ENCODE assay signal across 19 mouse cellular contexts in genomic region chr2:33664661-33665060, GRCm38 (mm10). TPM values are rescaled to one million over a fixed set of nuclear protein-coding genes. Genes with fewer than 3 reads are reported as not detected.
DNase-seq lines count a peak whose midpoint lies in the region; ATAC-seq and TF ChIP-seq lines count a peak whose summit lies in the region.
"Had no signal": no experiment of that assay in that cellular context is flagged by ENCODE, and none has a peak within 500 bp of the region (broad histone marks: within the 10 kb centered on the region; RNA-seq: fewer than 3 reads in every experiment).

No protein-coding gene starts in this region.

- DNase-seq in forebrain, embryonic 10.5 days (ENCODE audit: extremely low spot score, low spot score): no peak
- DNase-seq in forebrain, embryonic 11.5 days (ENCODE audit: low spot score): no peak
- DNase-seq in hindbrain, postnatal 0 days (ENCODE audit: low spot score): no peak
- no peak for DNase-seq in midbrain, embryonic 10.5 days (ENCODE audit: low spot score)
- DNase-seq in midbrain, embryonic 14.5 days: no peak
- no peak for DNase-seq in cerebellum, postnatal 4 days (ENCODE audit: low spot score in 2 of 2)
- no peak for DNase-seq in left cerebral cortex, postnatal 10 days (ENCODE audit: extremely low spot score in 1 of 2, low spot score in 2 of 2)
- DNase-seq: adrenal gland, adult 2 months; cerebellum, adult 8-10 months; kidney, adult 8-10 months; right cerebral cortex, postnatal 4 days; thymus, postnatal 36 days had no signal

- peaks cover 34% of the 10 kb centered on the region for H3K4me1 ChIP-seq in forebrain, embryonic 10.5 days
- peaks cover 6% of the 10 kb centered on the region; the same call in 1 of the 2 replicates for H3K4me1 ChIP-seq in forebrain, embryonic 11.5 days (replicated peaks; ENCODE audit: control insufficient read depth, insufficient read depth, low read length)
- H3K4me1 ChIP-seq in hindbrain, postnatal 0 days (ENCODE audit: insufficient read depth, low read length): peaks cover 6% of the 10 kb centered on the region; the same call in 1 of the 2 replicates
- peaks cover 21% of the 10 kb centered on the region for H3K4me1 ChIP-seq in hindbrain, embryonic 13.5 days (replicated peaks)
- peaks cover 32% of the 10 kb centered on the region for H3K4me1 ChIP-seq in midbrain, embryonic 10.5 days
- peaks cover 7% of the 10 kb centered on the region; the same call in 1 of the 2 replicates for H3K4me1 ChIP-seq in midbrain, embryonic 14.5 days (ENCODE audit: control insufficient read depth, insufficient read depth, low read length)

- no peak for TF ChIP-seq CTCF in hindbrain, postnatal 0 days (IDR thresholded peaks at IDR 0.05; ENCODE audit: low read depth)

- ATAC-seq in forebrain, embryonic 11.5 days (replicated peaks; ENCODE audit: low FRiP score): no peak
- peak; percentile 44; the same call in 1 of the 2 replicates for ATAC-seq in hindbrain, postnatal 0 days
- ATAC-seq in hindbrain, embryonic 13.5 days (ENCODE audit: low FRiP score): no peak
- no peak for ATAC-seq in midbrain, embryonic 14.5 days (ENCODE audit: low FRiP score, low TSS enrichment)

- peaks cover 68% of the 10 kb centered on the region for H3K27me3 ChIP-seq in forebrain, embryonic 10.5 days (ENCODE audit: poor library complexity, severe bottlenecking)
- no peaks in the 10 kb centered on the region for H3K27me3 ChIP-seq in forebrain, embryonic 11.5 days (ENCODE audit: control insufficient read depth, insufficient read depth, low read length)
- H3K27me3 ChIP-seq in hindbrain, postnatal 0 days (ENCODE audit: insufficient read depth, low read length): no peaks in the 10 kb centered on the region
- 0 out of 2 replicates have a peak, but pooled peaks cover 11% of the 10 kb centered on the region for H3K27me3 ChIP-seq in hindbrain, embryonic 13.5 days
- H3K27me3 ChIP-seq in midbrain, embryonic 10.5 days (ENCODE audit: low read depth, poor library complexity, severe bottlenecking): peaks cover 59% of the 10 kb centered on the region
- no peaks in the 10 kb centered on the region for H3K27me3 ChIP-seq in midbrain, embryonic 14.5 days (ENCODE audit: control insufficient read depth, insufficient read depth, low read length)
- H3K27me3 ChIP-seq: embryonic facial prominence, embryonic 12.5 days had no signal

- H3K27ac ChIP-seq in forebrain, embryonic 10.5 days: peak overlapping the region; percentile 17; the same call in 1 of the 2 replicates
- no peak overlapping the region for H3K27ac ChIP-seq in forebrain, embryonic 11.5 days (ENCODE audit: low read depth, low read length)
- no peak overlapping the region for H3K27ac ChIP-seq in hindbrain, postnatal 0 days
- H3K27ac ChIP-seq in hindbrain, embryonic 13.5 days: no peak overlapping the region
- H3K27ac ChIP-seq in midbrain, embryonic 10.5 days (replicated peaks): peak overlapping the region; percentile 53; the same call in 1 of the 2 replicates
- no peak overlapping the region for H3K27ac ChIP-seq in midbrain, embryonic 14.5 days (replicated peaks; ENCODE audit: low read depth, low read length)
- H3K27ac ChIP-seq: embryonic facial prominence, embryonic 12.5 days; liver, embryonic 15.5 days had no signal

- H3K36me3 ChIP-seq in forebrain, embryonic 10.5 days (replicated peaks): no peaks in the 10 kb centered on the region
- no peaks in the 10 kb centered on the region for H3K36me3 ChIP-seq in forebrain, embryonic 11.5 days (ENCODE audit: control insufficient read depth, insufficient read depth, low read length)
- no peaks in the 10 kb centered on the region for H3K36me3 ChIP-seq in hindbrain, postnatal 0 days (ENCODE audit: insufficient read depth, low read length)
- H3K36me3 ChIP-seq in hindbrain, embryonic 13.5 days: no peaks in the 10 kb centered on the region
- H3K36me3 ChIP-seq in midbrain, embryonic 10.5 days: no peaks in the 10 kb centered on the region
- no peaks in the 10 kb centered on the region for H3K36me3 ChIP-seq in midbrain, embryonic 14.5 days (ENCODE audit: control insufficient read depth, insufficient read depth, low read length)
- H3K36me3 ChIP-seq: embryonic facial prominence, embryonic 12.5 days; heart, embryonic 12.5 days; liver, embryonic 15.5 days had no signal

- no peaks in the 10 kb centered on the region for H3K9me3 ChIP-seq in forebrain, embryonic 10.5 days
- H3K9me3 ChIP-seq in forebrain, embryonic 11.5 days (ENCODE audit: control insufficient read depth, low read length): no peaks in the 10 kb centered on the region
- H3K9me3 ChIP-seq in hindbrain, postnatal 0 days (ENCODE audit: low read length): no peaks in the 10 kb centered on the region
- no peaks in the 10 kb centered on the region for H3K9me3 ChIP-seq in hindbrain, embryonic 13.5 days
- H3K9me3 ChIP-seq in midbrain, embryonic 10.5 days (replicated peaks): no peaks in the 10 kb centered on the region
- no peaks in the 10 kb centered on the region for H3K9me3 ChIP-seq in midbrain, embryonic 14.5 days (ENCODE audit: control insufficient read depth, low read length)
- H3K9me3 ChIP-seq: embryonic facial prominence, embryonic 12.5 days; heart, embryonic 12.5 days; liver, embryonic 15.5 days had no signal

- H3K9ac ChIP-seq in forebrain, embryonic 11.5 days (ENCODE audit: low read length): no peak overlapping the region
- H3K9ac ChIP-seq in hindbrain, postnatal 0 days (replicated peaks; ENCODE audit: low read length): no peak overlapping the region
- H3K9ac ChIP-seq in hindbrain, embryonic 13.5 days: no peak overlapping the region
- H3K9ac ChIP-seq in midbrain, embryonic 14.5 days (replicated peaks; ENCODE audit: low read length): no peak overlapping the region
- H3K9ac ChIP-seq: embryonic facial prominence, embryonic 12.5 days; heart, embryonic 12.5 days; liver, embryonic 15.5 days had no signal

- H3K4me2 ChIP-seq in forebrain, embryonic 11.5 days (ENCODE audit: low read depth, low read length, severe bottlenecking): no peak overlapping the region
- H3K4me2 ChIP-seq in hindbrain, postnatal 0 days (ENCODE audit: low read depth, low read length): no peak overlapping the region
- no peak overlapping the region for H3K4me2 ChIP-seq in hindbrain, embryonic 13.5 days
- no peak overlapping the region for H3K4me2 ChIP-seq in midbrain, embryonic 14.5 days (ENCODE audit: low read length)
- H3K4me2 ChIP-seq: embryonic facial prominence, embryonic 12.5 days had no signal

- H3K4me3 ChIP-seq in forebrain, embryonic 10.5 days: no peak overlapping the region
- no peak overlapping the region for H3K4me3 ChIP-seq in forebrain, embryonic 11.5 days (ENCODE audit: low read depth, low read length)
- no peak overlapping the region for H3K4me3 ChIP-seq in hindbrain, postnatal 0 days (ENCODE audit: low read length)
- H3K4me3 ChIP-seq in hindbrain, embryonic 13.5 days: no peak overlapping the region
- H3K4me3 ChIP-seq in midbrain, embryonic 10.5 days: no peak overlapping the region
- no peak overlapping the region for H3K4me3 ChIP-seq in midbrain, embryonic 14.5 days (replicated peaks; ENCODE audit: low read depth, low read length)
- H3K4me3 ChIP-seq: embryonic facial prominence, embryonic 12.5 days; heart, embryonic 12.5 days; liver, embryonic 15.5 days had no signal

- intact Hi-C loops in left cerebral cortex, postnatal 10 days (cut with DNase I): loop anchor here (5.0 kb wide), 1 partner anchor 43 kb away; no protein-coding TSS in a partner anchor

- 86% methylated on average over 4 of the region's 4 CpGs for WGBS in forebrain, embryonic 10.5 days
- WGBS in forebrain, embryonic 11.5 days: 85% methylated on average over 4 of the region's 4 CpGs
- WGBS in hindbrain, postnatal 0 days: 83% methylated on average over 4 of the region's 4 CpGs
- WGBS in hindbrain, embryonic 13.5 days: 86% methylated on average over 4 of the region's 4 CpGs
- WGBS in midbrain, embryonic 10.5 days: 78% methylated on average over 4 of the region's 4 CpGs
- 84% methylated on average over 4 of the region's 4 CpGs for WGBS in midbrain, embryonic 14.5 days

RNA-seq across cellular contexts. Expression of gene Lmx1b, which starts 24.4 kb away (rescaled TPM):
- 1.3 and 1.5 TPM in 2 replicates for polyA plus RNA-seq in forebrain, embryonic 10.5 days (2016; fragmentation: Nextera tagmentation; extraction: Ambion mirVana)
- 1.0 and 1.6 TPM in 2 replicates for polyA plus RNA-seq in forebrain, embryonic 11.5 days (2014; fragmentation: Nextera tagmentation; extraction: Ambion mirVana)
- total RNA-seq in hindbrain, postnatal 0 days (2014; rRNA removed): 17.3 and 21.1 TPM in 2 replicates
- polyA plus RNA-seq in hindbrain, postnatal 0 days (2015; fragmentation: Nextera tagmentation; extraction: Ambion mirVana): 2.1 and 2.2 TPM in 2 replicates
- 6.3 and 6.7 TPM in 2 replicates for polyA plus RNA-seq in hindbrain, embryonic 13.5 days (2015; fragmentation: Nextera tagmentation; extraction: Ambion mirVana)
- 2.7 and 3.1 TPM in 2 replicates for polyA plus RNA-seq in midbrain, embryonic 10.5 days (2016; fragmentation: Nextera tagmentation; extraction: Ambion mirVana)
- polyA plus RNA-seq in midbrain, embryonic 14.5 days (2014; fragmentation: Nextera tagmentation; extraction: Ambion mirVana): 1.7 and 2.3 TPM in 2 replicates
- total RNA-seq in left cerebral cortex, postnatal 10 days (2021): under 1 TPM; 0.30 to 0.32 TPM
- total RNA-seq: adrenal gland, adult 2 months; common myeloid progenitor, adult 5-6 weeks had no signal
- polyA plus RNA-seq: adrenal gland, adult 2 months; forebrain, embryonic 16.5 days; liver, embryonic 15.5 days; lung, postnatal 0 days had no signal

Comparison
In these comparisons a context has a peak if more than half of its experiments do, and no peak if none do; other contexts are left out.
1. H3K27ac ChIP-seq: peak in forebrain, embryonic 10.5 days (single experiment) and midbrain, embryonic 10.5 days (single experiment); none in forebrain, embryonic 11.5 days (single experiment), hindbrain, postnatal 0 days (single experiment), hindbrain, embryonic 13.5 days (single experiment) and midbrain, embryonic 14.5 days (single experiment).